Mouse (Mus musculus): ENCODE data around the gene Tomt.
"Not testable (repeated sequence)": the region's sequence is repeated elsewhere in the genome, so short reads cannot be mapped to it uniquely, and the experiment has no call there.

Tomt gene

GRCm38 (mm10) chr7:101906287-101906681 is at the start of gene Tomt:
TSS of gene Tomt (minus strand) at chr7:101906359.
- no peak for DNase-seq

GRCm38 (mm10) chr7:101955862-101956261 is 49.7 kb upstream of the Tomt start:
- DNase-seq = no peak

GRCm38 (mm10) chr7:101955276-101955675 is 49.1 kb upstream of the Tomt start:
- DNase-seq = no peak

- DNase-seq = no peak
These were observed 48.0 kb upstream of the Tomt start for GRCm38 (mm10) chr7:101954163-101954562.

GRCm38 (mm10) chr7:101952098-101952497 is 45.9 kb upstream of the Tomt start:
- DNase-seq = no peak

GRCm38 (mm10) chr7:101951648-101952047 is 45.5 kb upstream of the Tomt start:
- no peak for DNase-seq

GRCm38 (mm10) chr7:101949008-101949407 is 42.8 kb upstream of the Tomt start:
- not testable (repeated sequence) for DNase-seq

GRCm38 (mm10) chr7:101939758-101940157 is 33.6 kb upstream of the Tomt start:
- no peak for DNase-seq

GRCm38 (mm10) chr7:101938348-101938747 is 32.2 kb upstream of the Tomt start:
- DNase-seq = no peak

- no peak for DNase-seq
These were observed 31.4 kb upstream of the Tomt start for GRCm38 (mm10) chr7:101937569-101937968.

- no peak for DNase-seq
These were observed 30.8 kb upstream of the Tomt start for GRCm38 (mm10) chr7:101936996-101937395.

GRCm38 (mm10) chr7:101935957-101936356 is 29.8 kb upstream of the Tomt start:
- no peak for DNase-seq

GRCm38 (mm10) chr7:101933751-101934240 is 27.6 kb upstream of the Tomt start, which contains the start of the genes Lrrc51 and Numa1:
TSS of gene Lrrc51 (minus strand) at chr7:101933895.
TSS of gene Numa1 (plus strand) at chr7:101934111.
- peak; percentile 93 to 97 for DNase-seq

GRCm38 (mm10) chr7:101933300-101933699 is 27.1 kb upstream of the Tomt start:
- DNase-seq = no peak

- no peak for DNase-seq
These were observed 26.4 kb upstream of the Tomt start for GRCm38 (mm10) chr7:101932551-101932950.

- no peak for DNase-seq
These were observed 21.9 kb upstream of the Tomt start for GRCm38 (mm10) chr7:101928093-101928492.

GRCm38 (mm10) chr7:101925892-101926291 is 19.7 kb upstream of the Tomt start:
- DNase-seq = not testable (repeated sequence)

GRCm38 (mm10) chr7:101918071-101918470 is 11.9 kb upstream of the Tomt start:
- DNase-seq = peak; percentile 42 to 54

GRCm38 (mm10) chr7:101911982-101912381 is 5.8 kb upstream of the Tomt start:
- DNase-seq = no peak

GRCm38 (mm10) chr7:101910138-101910537 is 4.0 kb upstream of the Tomt start:
- DNase-seq = no peak

GRCm38 (mm10) chr7:101908367-101908766 is 2.2 kb upstream of the Tomt start:
- no peak for DNase-seq

GRCm38 (mm10) chr7:101906696-101907095 is 537 bp upstream of the Tomt start:
- DNase-seq = no peak

- peak; percentile 97 to 98 for DNase-seq
These were observed 435 bp downstream of the Tomt start, which contains the start of gene Lamtor1 for GRCm38 (mm10) chr7:101905561-101906286. TSS of gene Lamtor1 (plus strand) at chr7:101905904.

- no peak for DNase-seq
These were observed 3.3 kb downstream of the Tomt start for GRCm38 (mm10) chr7:101902846-101903245.

GRCm38 (mm10) chr7:101901969-101902368 is 4.2 kb downstream of the Tomt start:
- no peak for DNase-seq
